Mouse (Mus musculus): ENCODE results near the gene Nme9. TPM values are rescaled to one million over a fixed set of nuclear protein-coding genes. Genes with fewer than 3 reads are reported as not detected.

Nme9 gene
- polyA plus RNA-seq, 1 experiment: 1.6 TPM

GRCm38 (mm10) chr9:99436182-99437030, 14.9 kb upstream of the Nme9 start:
- DNase-seq (ENCODE audit: low read depth): no peak

DNA sequence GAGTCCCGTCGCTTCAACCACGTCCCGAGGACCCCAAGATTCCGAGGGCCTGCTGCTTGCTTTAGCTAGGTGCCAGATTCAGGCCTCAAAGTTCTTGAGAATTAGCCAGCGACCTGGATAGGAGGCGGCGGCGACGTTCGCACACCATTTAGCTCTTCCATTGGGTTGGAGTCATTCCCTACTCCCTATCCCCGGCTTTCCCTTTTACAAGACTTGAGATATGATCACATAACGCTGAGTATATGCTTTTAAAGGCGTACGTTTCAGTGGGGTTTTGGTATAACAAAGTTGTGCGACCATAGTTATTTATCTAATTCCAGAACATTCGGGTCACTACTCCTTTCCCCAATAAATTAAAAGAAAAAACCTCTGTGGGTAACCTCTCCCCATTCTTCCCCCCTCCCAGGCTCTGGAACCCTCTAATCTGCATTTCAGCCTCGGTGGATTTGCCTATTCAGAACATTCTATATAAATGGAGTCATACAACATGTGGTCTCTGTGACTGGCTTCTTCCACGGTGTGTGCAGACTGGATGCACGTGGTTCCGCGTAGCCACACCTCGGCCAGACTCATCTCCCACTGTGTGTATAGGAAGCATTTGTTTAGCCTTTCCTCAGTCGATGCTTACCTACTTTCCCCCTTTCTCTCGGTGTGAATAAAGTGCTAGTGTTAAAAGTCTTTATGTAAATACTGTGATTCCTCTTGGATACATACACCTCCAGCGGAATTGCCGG, 14.1 kb upstream of the Nme9 start, which contains the start of gene Mras:
Gene Mras (minus strand): TSS at position 351 of the 734 bp plus-strand sequence.
- DNase-seq (ENCODE audit: low read depth): no peak

- DNase-seq (ENCODE audit: low read depth): no peak
These were observed 13.3 kb upstream of the Nme9 start for GRCm38 (mm10) chr9:99437781-99438565.

GRCm38 (mm10) chr9:99439064-99439463, 12.2 kb upstream of the Nme9 start:
- no peak for DNase-seq (ENCODE audit: low read depth)

DNA sequence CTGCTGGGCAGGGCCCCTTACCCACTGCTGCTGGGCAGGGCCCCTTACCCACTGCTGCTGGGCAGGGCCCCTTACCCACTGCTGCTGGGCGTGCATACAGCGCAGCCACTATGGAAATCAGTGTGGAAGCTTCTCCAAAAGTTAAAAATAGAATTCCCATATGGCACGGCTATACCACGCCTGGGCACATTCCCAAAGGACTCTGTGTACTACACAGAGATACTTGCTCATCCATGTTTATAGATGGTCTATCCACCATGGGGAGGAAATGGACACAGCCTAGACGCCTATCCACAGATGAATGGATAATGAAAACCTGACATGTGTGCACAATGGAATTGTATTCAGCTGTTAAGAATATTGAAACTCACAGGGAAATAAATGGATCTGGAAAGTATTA, 10.3 kb upstream of the Nme9 start:
- DNase-seq (ENCODE audit: low read depth): no peak

GRCm38 (mm10) chr9:99441647-99442433, 9.4 kb upstream of the Nme9 start:
- no peak for DNase-seq (ENCODE audit: low read depth)

GRCm38 (mm10) chr9:99444590-99445178, 6.6 kb upstream of the Nme9 start:
- DNase-seq (ENCODE audit: low read depth): no peak

DNA sequence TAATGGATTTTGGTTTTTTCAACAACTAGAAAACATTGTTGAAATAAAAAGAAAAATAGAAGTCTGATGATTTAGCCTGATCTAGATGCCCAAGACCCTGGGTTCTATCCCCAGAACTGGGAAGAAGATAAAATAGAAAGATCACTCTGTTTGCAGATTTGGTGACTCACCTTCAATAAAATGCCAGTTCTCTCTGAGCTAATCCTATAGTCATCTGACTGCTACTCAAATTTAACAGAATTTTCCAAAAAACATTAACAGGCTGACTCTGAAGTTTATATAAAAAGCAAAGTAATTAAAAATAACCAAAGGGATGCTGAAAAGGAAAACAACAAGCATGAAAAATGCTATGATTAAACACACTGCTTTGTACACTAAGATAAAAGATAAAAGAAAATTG, 5.0 kb upstream of the Nme9 start:
- DNase-seq (ENCODE audit: low read depth): no peak

DNA sequence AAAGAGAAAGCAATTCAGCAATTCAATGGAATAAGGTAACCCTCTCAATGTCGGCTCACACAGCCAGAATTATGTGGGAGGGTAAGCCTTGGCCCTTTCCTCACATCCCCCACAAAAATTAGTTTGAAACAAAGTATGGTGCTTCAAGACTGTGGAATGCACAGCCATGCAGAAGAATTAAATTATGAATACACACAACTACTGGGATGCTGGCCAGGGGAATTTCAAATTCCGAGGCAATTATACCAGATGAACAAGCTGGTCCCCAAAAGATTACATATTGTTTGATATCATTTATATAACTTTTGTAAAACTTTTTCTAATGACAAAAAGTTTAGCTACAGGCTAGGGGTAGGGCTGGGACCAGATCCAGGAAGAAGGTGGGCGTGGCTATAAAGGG, 4.0 kb upstream of the Nme9 start:
- no peak for DNase-seq (ENCODE audit: low read depth)

DNA sequence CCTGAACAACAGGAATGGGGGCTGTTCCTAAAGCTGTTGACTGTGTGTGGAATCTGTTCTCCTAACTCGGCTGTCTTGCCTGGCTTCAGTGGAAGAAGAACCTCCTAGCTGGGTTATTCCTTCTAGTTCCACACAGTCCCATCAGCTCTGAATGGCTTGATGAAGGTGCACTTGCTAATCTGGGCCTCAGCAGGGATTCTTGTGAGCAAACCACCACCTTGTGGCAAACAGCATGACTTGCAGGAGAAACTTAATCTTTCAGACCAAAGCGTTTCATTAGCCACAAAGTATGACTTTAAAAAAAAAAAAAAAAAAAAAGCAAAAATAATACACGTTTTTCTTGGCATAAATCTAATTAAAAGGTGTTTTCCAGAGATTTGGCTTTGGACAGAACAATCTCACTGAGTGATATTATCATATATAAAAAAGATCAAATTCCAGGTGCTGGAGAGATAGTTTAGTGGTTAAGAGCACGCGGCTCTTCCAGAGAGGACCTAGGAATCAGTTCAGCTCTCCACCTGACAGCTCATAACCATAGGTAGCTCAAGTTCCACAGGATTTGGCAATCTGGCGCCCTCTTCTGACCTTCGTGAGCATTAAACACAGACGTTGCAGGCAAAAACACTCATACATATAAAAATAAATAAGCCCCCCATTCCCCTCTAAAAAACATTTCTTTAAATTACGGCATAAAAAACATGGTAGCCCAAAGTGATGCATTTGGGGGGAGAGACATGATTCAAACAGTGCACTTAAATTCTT, 1.2 kb upstream of the Nme9 start:
- DNase-seq (ENCODE audit: low read depth): no peak

- DNase-seq (ENCODE audit: low read depth): no peak
These were observed 2.9 kb downstream of the Nme9 start for GRCm38 (mm10) chr9:99454211-99454610.

DNA sequence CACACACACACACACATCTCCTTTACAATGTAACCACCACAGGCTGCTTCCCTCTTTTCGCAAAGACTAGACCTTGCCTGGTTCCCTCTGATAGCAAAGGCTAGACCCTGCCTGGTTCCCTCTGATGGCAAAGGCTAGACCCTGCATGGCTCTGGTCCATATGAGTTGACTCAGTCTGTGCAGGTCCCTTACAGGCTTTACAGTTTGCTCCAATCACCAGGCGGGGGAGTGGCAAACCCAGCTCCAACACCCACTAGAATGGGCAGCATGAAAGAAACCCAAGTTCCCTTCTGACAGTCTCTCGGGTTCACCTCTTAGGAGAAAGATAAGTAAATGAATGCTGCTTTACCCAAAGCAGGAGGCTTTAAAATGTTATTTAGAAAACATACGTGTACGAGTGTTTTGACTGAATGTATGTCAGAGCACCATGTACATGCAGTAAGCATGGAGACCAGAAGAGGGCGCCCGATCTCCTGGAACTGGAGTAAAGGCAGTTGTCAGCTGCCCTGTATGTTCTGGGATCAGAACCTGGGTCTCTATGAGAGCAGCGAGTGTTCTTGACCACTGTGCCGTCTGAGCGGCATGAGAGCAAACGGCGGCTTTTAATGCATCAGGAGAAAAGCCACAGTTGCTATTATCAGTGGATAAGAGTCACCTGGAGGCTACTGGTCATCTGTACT, 7.4 kb downstream of the Nme9 start:
- no peak for DNase-seq (ENCODE audit: low read depth)

DNA sequence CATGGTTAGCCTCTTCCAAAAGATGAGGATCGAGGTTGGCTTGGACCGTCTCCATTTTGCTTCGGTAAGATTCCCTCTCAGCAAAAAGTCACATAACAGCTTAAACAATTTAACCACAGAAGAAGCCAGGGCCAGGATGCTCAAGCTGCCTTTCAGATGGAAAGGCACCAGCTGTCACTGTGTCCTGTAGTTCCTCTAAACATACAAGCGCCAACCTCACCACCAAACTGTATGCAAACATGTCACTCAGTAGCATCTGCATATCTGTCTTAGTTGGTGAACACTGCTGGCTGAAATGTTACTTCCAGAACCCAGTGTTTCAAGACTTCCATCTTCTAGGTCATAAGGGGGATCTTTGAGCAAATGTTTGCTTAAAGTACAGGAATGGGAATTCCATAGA, 8.5 kb downstream of the Nme9 start:
- DNase-seq (ENCODE audit: low read depth): no peak

GRCm38 (mm10) chr9:99464876-99465275, 13.6 kb downstream of the Nme9 start:
- no peak for DNase-seq (ENCODE audit: low read depth)

- no peak for DNase-seq (ENCODE audit: low read depth)
These were observed 17.3 kb downstream of the Nme9 start for GRCm38 (mm10) chr9:99468572-99468971.

DNA sequence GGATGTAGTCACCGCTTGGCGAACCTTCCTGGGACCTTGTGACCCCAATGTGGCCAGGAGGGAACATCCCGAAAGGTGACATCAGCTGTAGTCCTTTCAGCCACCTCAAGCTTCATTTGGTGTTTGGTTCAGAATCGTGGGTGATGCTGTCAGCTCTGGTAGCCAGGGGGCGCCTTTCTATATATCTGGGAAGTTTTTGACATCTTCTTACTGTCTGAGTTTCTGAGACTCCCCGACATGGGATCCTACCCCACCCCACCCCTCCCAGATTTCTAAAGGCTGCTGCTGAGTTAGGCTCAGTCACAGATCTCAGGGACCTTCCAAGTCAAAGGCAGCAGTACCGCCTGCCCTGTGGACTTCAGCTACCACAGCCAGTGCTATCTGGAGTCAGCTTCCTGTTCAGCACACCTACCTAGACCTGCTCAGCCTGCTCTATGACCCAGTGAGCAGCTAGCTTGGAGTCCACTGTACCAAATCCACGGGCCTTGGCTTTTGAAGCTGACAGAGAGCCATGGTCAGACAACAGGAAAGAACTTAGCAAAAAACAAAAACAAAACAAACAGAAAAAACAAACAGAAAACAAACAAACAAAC, 18.5 kb downstream of the Nme9 start:
- DNase-seq (ENCODE audit: low read depth): no peak

DNA sequence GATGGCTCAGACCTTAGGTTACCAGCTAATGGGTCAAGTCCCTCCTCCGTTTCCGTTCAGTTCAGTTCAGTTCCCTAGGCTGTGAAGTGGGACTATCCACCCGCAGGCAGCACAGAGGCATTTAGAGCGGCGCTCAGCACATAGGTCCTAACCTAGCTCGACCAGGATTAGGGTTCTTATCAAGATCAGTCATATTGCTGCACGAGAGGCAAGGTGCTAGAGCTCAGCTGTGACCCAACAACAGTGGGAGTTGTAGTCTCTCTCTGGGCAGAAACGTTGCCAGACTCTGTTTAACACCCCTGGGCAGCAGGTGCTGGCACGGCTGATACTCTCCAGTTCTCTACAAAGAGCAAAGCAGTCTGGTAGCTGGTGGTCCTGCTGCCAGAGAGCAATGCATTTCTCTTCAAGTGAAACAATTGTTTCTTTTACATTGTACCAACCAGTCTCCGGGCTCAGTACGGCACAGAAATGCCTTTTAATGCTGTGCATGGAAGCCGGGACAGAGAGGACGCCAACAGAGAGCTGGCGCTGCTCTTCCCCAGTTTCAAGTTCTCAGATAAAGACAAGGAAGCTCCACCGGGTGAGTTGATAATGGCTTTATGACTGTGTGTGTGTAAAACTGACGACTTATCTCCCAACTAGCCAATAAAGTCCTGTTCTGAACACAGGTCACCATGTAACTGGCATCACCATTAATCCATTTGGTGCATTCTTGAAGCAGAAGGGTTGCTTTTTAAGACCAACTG, 19.2 kb downstream of the Nme9 start:
- no peak for DNase-seq (ENCODE audit: low read depth)

GRCm38 (mm10) chr9:99471334-99471733, 20.1 kb downstream of the Nme9 start:
- no peak for DNase-seq (ENCODE audit: low read depth)

Data from gonadal fat pad, adult 2 months (tissue).